9 mouse cellular contexts compared by ENCODE assay signal in the genomic region with DNA sequence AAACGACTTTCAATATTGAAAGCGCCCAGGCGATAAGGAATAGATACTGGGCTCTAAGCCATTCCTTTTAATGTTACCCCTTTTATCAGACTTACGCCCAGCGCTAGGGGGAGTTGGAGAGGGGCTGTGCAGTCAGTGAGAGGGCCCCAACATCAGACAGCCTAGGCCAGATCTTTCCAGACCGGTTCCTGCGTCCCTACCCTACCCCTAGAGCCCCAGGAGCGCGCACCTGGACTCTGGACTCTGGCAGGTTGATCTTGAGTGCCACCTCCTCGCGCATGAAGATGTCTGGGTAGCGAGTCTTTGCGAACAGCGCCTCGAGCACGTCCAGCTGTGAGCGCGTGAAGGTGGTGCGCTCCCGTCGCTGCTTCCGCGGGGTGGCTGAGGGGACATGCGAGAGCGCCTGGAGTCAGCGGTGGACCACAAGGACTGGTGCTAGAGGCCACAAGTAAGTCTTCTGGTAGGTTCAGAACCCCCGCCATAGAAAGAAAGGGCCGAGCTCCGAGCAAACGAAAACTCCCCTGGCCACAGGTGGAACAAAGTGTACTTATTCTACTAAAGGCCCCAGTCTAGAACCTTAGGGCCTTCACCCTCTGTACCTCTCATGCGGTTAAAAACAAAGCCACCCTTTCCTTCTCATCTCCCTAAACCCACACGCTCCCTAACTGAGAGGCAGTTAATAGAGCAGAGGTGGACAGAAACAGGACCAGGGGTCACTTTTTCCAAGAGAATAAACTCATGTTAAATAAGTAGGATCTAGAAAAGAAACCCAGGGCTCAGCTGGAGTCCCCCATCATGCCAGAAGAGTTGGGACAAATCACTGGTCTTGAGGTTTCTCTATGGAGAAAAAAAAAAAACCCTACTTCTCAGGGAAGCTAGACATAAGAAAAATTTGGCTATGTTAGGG. TPM values are rescaled to one million over a fixed set of nuclear protein-coding genes. Genes with fewer than 3 reads are reported as not detected.
DNase-seq lines count a peak whose midpoint lies in the region; ATAC-seq lines count a peak whose summit lies in the region.
"Had no signal": no experiment of that assay in that cellular context is flagged by ENCODE, and none has a peak within 500 bp of the region (broad histone marks: within the 10 kb centered on the region; RNA-seq: fewer than 3 reads in every experiment).

No protein-coding gene starts in this region.

- H3K27ac ChIP-seq in liver, embryonic 11.5 days (ENCODE audit: low read depth, low read length), result no peak overlapping the region
- H3K27ac ChIP-seq in intestine, embryonic 15.5 days, result no peak overlapping the region
- H3K27ac ChIP-seq in midbrain, embryonic 13.5 days, result peak overlapping the region; percentile 86

- H3K4me3 ChIP-seq in liver, embryonic 11.5 days (ENCODE audit: low read depth, low read length), result 0 out of 2 replicates have a peak overlapping the region, but pooled peaks have one; percentile 5
- H3K4me3 ChIP-seq in intestine, embryonic 15.5 days (replicated peaks), result no peak overlapping the region
- H3K4me3 ChIP-seq in midbrain, embryonic 13.5 days (replicated peaks), result peak overlapping the region; percentile 67
- H3K4me3 ChIP-seq: myocyte had no signal

- H3K4me2 ChIP-seq in liver, embryonic 11.5 days, result peak overlapping the region; percentile 10; the same call in 1 of the 2 replicates
- H3K4me2 ChIP-seq in intestine, embryonic 15.5 days (replicated peaks), result peak overlapping the region; percentile 22; the same call in 1 of the 2 replicates
- peak overlapping the region; percentile 76 for H3K4me2 ChIP-seq in midbrain, embryonic 13.5 days (replicated peaks)

- H3K9ac ChIP-seq in liver, embryonic 11.5 days (ENCODE audit: low read depth, low read length), result no peak overlapping the region
- H3K9ac ChIP-seq in intestine, embryonic 15.5 days, result no peak overlapping the region
- peak overlapping the region; percentile 86 for H3K9ac ChIP-seq in midbrain, embryonic 13.5 days (replicated peaks)

- H3K27me3 ChIP-seq in liver, embryonic 11.5 days (replicated peaks; ENCODE audit: control insufficient read depth, insufficient read depth, low read length), result peaks cover 100% of the 10 kb centered on the region
- H3K27me3 ChIP-seq in intestine, embryonic 15.5 days (replicated peaks), result peaks cover 85% of the 10 kb centered on the region
- H3K27me3 ChIP-seq in midbrain, embryonic 13.5 days, result peaks cover 54% of the 10 kb centered on the region

- H3K9me3 ChIP-seq in liver, embryonic 11.5 days (ENCODE audit: control insufficient read depth, low read length), result no peaks in the 10 kb centered on the region
- H3K9me3 ChIP-seq in intestine, embryonic 15.5 days, result no peaks in the 10 kb centered on the region
- no peaks in the 10 kb centered on the region for H3K9me3 ChIP-seq in midbrain, embryonic 13.5 days

- 5% methylated on average over 32 of the region's 32 CpGs for WGBS in liver, embryonic 11.5 days
- WGBS in intestine, embryonic 15.5 days, result 5% methylated on average over 32 of the region's 32 CpGs
- WGBS in midbrain, embryonic 13.5 days, result 10% methylated on average over 32 of the region's 32 CpGs

- H3K36me3 ChIP-seq in liver, embryonic 11.5 days (ENCODE audit: control insufficient read depth, insufficient read depth, low read length), result no peaks in the 10 kb centered on the region
- H3K36me3 ChIP-seq in intestine, embryonic 15.5 days, result no peaks in the 10 kb centered on the region
- H3K36me3 ChIP-seq in midbrain, embryonic 13.5 days, result no peaks in the 10 kb centered on the region

- DNase-seq in liver, embryonic 11.5 days (ENCODE audit: low spot score), result peak; percentile 49
- DNase-seq in liver, result no peak
- peak; percentile 49 for DNase-seq in embryo, embryonic 11 days
- no peak for DNase-seq in gastrocnemius, postnatal 25 days
- no peak for DNase-seq in cerebellum, adult 9-10 months

- ATAC-seq in liver, embryonic 11.5 days (replicated peaks; ENCODE audit: low FRiP score), result no peak
- ATAC-seq in intestine, embryonic 15.5 days, result peak; percentile 60
- ATAC-seq in midbrain, embryonic 13.5 days, result no peak
- no peak for ATAC-seq in erythroblast, adult 5-6 weeks (replicated peaks; ENCODE audit: low FRiP score, poor library complexity, severe bottlenecking)

- peaks cover 11% of the 10 kb centered on the region for H3K4me1 ChIP-seq in liver, embryonic 11.5 days (replicated peaks; ENCODE audit: control insufficient read depth, insufficient read depth, low read length)
- H3K4me1 ChIP-seq in intestine, embryonic 15.5 days (replicated peaks), result peaks cover 32% of the 10 kb centered on the region
- peaks cover 84% of the 10 kb centered on the region for H3K4me1 ChIP-seq in midbrain, embryonic 13.5 days (replicated peaks)

RNA-seq across cellular contexts. Expression of a gene that starts 4.3 kb away (rescaled TPM):
- polyA plus RNA-seq in liver, embryonic 11.5 days (2014; fragmentation: Nextera tagmentation; extraction: Ambion mirVana), result 0.08 TPM in 1 of 2 replicates, not detected in the other
- not detected in 2 replicates for polyA plus RNA-seq in intestine, embryonic 15.5 days (2015; fragmentation: Nextera tagmentation; extraction: Ambion mirVana)
- polyA plus RNA-seq in midbrain, embryonic 13.5 days (2015; fragmentation: Nextera tagmentation; extraction: Ambion mirVana), result 23.2 and 23.5 TPM in 2 replicates
- total RNA-seq in gastrocnemius, postnatal 25 days (2021), result not detected
- total RNA-seq in erythroblast, adult 5-6 weeks (2015; ENCODE audit: low replicate concordance), result not detected in 2 replicates
- not detected in 2 replicates for total RNA-seq in erythroblast, adult 5-6 weeks (2017; ENCODE audit: low replicate concordance)

Comparison
In these comparisons a context has a peak if more than half of its experiments do, and no peak if none do; other contexts are left out.
1. DNase-seq: peak in liver, embryonic 11.5 days (single experiment) and embryo, embryonic 11 days (single experiment); none in liver (single experiment), gastrocnemius, postnatal 25 days (single experiment) and cerebellum, adult 9-10 months (single experiment).
2. H3K4me2 ChIP-seq: peak in every context shown above with its lines; median percentile 76 in midbrain, embryonic 13.5 days; 22 in intestine, embryonic 15.5 days; 10 in liver, embryonic 11.5 days.
3. RNA of a gene that starts 4.3 kb away (polyA plus RNA-seq): 23.2 to 23.5 TPM in midbrain, embryonic 13.5 days; 0.08 TPM in liver, embryonic 11.5 days and not detected in intestine, embryonic 15.5 days; every median in the first group is over 10 times any median in the second.